Mouse (Mus musculus): ENCODE results near the gene Gm49339. TPM values are rescaled to one million over a fixed set of nuclear protein-coding genes. Genes with fewer than 3 reads are reported as not detected.
"Not testable (repeated sequence)": the region's sequence is repeated elsewhere in the genome, so short reads cannot be mapped to it uniquely, and the experiment has no call there.

The Gm49339 gene
- polyA plus RNA-seq (2012; fragmentation: generic; extraction: Trizol): not detected

- not testable (repeated sequence) for H3K4me3 ChIP-seq; H3K27me3 ChIP-seq (ENCODE audit: control insufficient read depth, insufficient read depth, insufficient read length); H3K36me3 ChIP-seq (ENCODE audit: control insufficient read depth, insufficient read depth); H3K79me2 ChIP-seq (ENCODE audit: control insufficient read depth, insufficient read depth); H3ac ChIP-seq (ENCODE audit: control insufficient read depth, insufficient read length); H3K4me2 ChIP-seq (ENCODE audit: low read depth)
Observed at GRCm38 (mm10) chr10:51480397-51480796, at the start of gene Gm49339, which contains the start of gene Lilr4b. Gm49339 (plus strand) TSS chr10:51480612. Lilr4b (plus strand) TSS chr10:51480632.

GRCm38 (mm10) chr10:51432940-51433339, 47.5 kb upstream of the Gm49339 start:
- Histone ChIP-seq H3ac (ENCODE audit: control insufficient read depth, insufficient read length) (no peak overlapping the region), H3K79me2 (ENCODE audit: control insufficient read depth, insufficient read depth) (no peaks in the 10 kb centered on the region), H3K4me3 (no peak overlapping the region), H3K36me3 (ENCODE audit: control insufficient read depth, insufficient read depth) (no peaks in the 10 kb centered on the region), H3K4me2 (ENCODE audit: low read depth) (no peak overlapping the region), H3K27me3 (ENCODE audit: control insufficient read depth, insufficient read depth, insufficient read length) (no peaks in the 10 kb centered on the region)
- no peak for TF ChIP-seq TCF12 (IDR thresholded peaks at IDR 0.05; ENCODE audit: insufficient read depth, poor library complexity, severe bottlenecking)
- no peak for TF ChIP-seq E2F4 (IDR thresholded peaks at IDR 0.05; ENCODE audit: insufficient read depth)
- TF ChIP-seq MYOD1 (IDR thresholded peaks at IDR 0.05; ENCODE audit: control insufficient read depth in 1 of 3, insufficient read length in 2 of 3, low read depth in 2 of 3): no peak
- TF ChIP-seq CEBPB (IDR thresholded peaks at IDR 0.05; ENCODE audit: insufficient read depth, poor library complexity, severe bottlenecking): no peak
- TF ChIP-seq USF1 (IDR thresholded peaks at IDR 0.05; ENCODE audit: low read depth): no peak

GRCm38 (mm10) chr10:51435684-51436083, 44.7 kb upstream of the Gm49339 start:
- no peaks in the 10 kb centered on the region for H3K36me3 ChIP-seq (ENCODE audit: control insufficient read depth, insufficient read depth)
- no peak overlapping the region for H3K4me2 ChIP-seq (ENCODE audit: low read depth)
- no peak overlapping the region for H3K4me3 ChIP-seq
- no peak overlapping the region for H3ac ChIP-seq (ENCODE audit: control insufficient read depth, insufficient read length)
- H3K79me2 ChIP-seq (ENCODE audit: control insufficient read depth, insufficient read depth): no peaks in the 10 kb centered on the region
- H3K27me3 ChIP-seq (ENCODE audit: control insufficient read depth, insufficient read depth, insufficient read length): no peaks in the 10 kb centered on the region
- TF ChIP-seq MAX (IDR thresholded peaks at IDR 0.05; ENCODE audit: low read depth): no peak
- no peak for TF ChIP-seq REST (IDR thresholded peaks at IDR 0.05; ENCODE audit: insufficient read depth, insufficient read length)
- TF ChIP-seq CEBPB (IDR thresholded peaks at IDR 0.05; ENCODE audit: insufficient read depth, poor library complexity, severe bottlenecking): no peak
- no peak for TF ChIP-seq TCF12 (IDR thresholded peaks at IDR 0.05; ENCODE audit: insufficient read depth, poor library complexity, severe bottlenecking)
- no peak for TF ChIP-seq SRF (IDR thresholded peaks at IDR 0.05; ENCODE audit: control insufficient read depth, insufficient read length, low read depth)
- no peak for TF ChIP-seq MYOG (IDR thresholded peaks at IDR 0.05; ENCODE audit: control insufficient read depth in 1 of 3, insufficient read depth in 1 of 3, insufficient read length in 2 of 3, low read depth in 2 of 3)
- TF ChIP-seq POLR2A (IDR thresholded peaks at IDR 0.05; ENCODE audit: insufficient read length, low read depth): no peak
- TF ChIP-seq E2F4 (IDR thresholded peaks at IDR 0.05; ENCODE audit: insufficient read depth): no peak
- TF ChIP-seq USF1 (IDR thresholded peaks at IDR 0.05; ENCODE audit: low read depth): no peak
- no peak for TF ChIP-seq POLR2AphosphoS2 (IDR thresholded peaks at IDR 0.05; ENCODE audit: insufficient read length, low read depth)
- TF ChIP-seq MYOD1 (IDR thresholded peaks at IDR 0.05; ENCODE audit: control insufficient read depth in 1 of 3, insufficient read length in 2 of 3, low read depth in 2 of 3): no peak
- TF ChIP-seq TCF3 (IDR thresholded peaks at IDR 0.05; ENCODE audit: insufficient read length, low read depth): no peak

GRCm38 (mm10) chr10:51451610-51452009, 28.8 kb upstream of the Gm49339 start:
- H3K36me3 ChIP-seq (ENCODE audit: control insufficient read depth, insufficient read depth): no peaks in the 10 kb centered on the region
- no peak overlapping the region for H3K4me2 ChIP-seq (ENCODE audit: low read depth)
- H3K27me3 ChIP-seq (ENCODE audit: control insufficient read depth, insufficient read depth, insufficient read length): no peaks in the 10 kb centered on the region
- H3K79me2 ChIP-seq (ENCODE audit: control insufficient read depth, insufficient read depth): no peaks in the 10 kb centered on the region
- H3ac ChIP-seq (ENCODE audit: control insufficient read depth, insufficient read length): no peak overlapping the region
- H3K4me3 ChIP-seq: no peak overlapping the region
- TF ChIP-seq TCF12 (IDR thresholded peaks at IDR 0.05; ENCODE audit: insufficient read depth, poor library complexity, severe bottlenecking) (no peak), TCF3 (IDR thresholded peaks at IDR 0.05; ENCODE audit: insufficient read length, low read depth) (no peak)

- Histone ChIP-seq H3K4me2 (ENCODE audit: low read depth) (no peak overlapping the region), H3K36me3 (ENCODE audit: control insufficient read depth, insufficient read depth) (no peaks in the 10 kb centered on the region), H3ac (ENCODE audit: control insufficient read depth, insufficient read length) (no peak overlapping the region), H3K27me3 (ENCODE audit: control insufficient read depth, insufficient read depth, insufficient read length) (no peaks in the 10 kb centered on the region), H3K4me3 (no peak overlapping the region), H3K79me2 (ENCODE audit: control insufficient read depth, insufficient read depth) (no peaks in the 10 kb centered on the region)
- TF ChIP-seq TCF12 (IDR thresholded peaks at IDR 0.05; ENCODE audit: insufficient read depth, poor library complexity, severe bottlenecking): no peak
- no peak for TF ChIP-seq MYOG (IDR thresholded peaks at IDR 0.05; ENCODE audit: control insufficient read depth in 1 of 3, insufficient read depth in 1 of 3, insufficient read length in 2 of 3, low read depth in 2 of 3)
- TF ChIP-seq CEBPB (IDR thresholded peaks at IDR 0.05; ENCODE audit: insufficient read depth, poor library complexity, severe bottlenecking): no peak
- no peak for TF ChIP-seq MAX (IDR thresholded peaks at IDR 0.05; ENCODE audit: low read depth)
- TF ChIP-seq E2F4 (IDR thresholded peaks at IDR 0.05; ENCODE audit: insufficient read depth): no peak
- TF ChIP-seq MYOD1 (IDR thresholded peaks at IDR 0.05; ENCODE audit: control insufficient read depth in 1 of 3, insufficient read length in 2 of 3, low read depth in 2 of 3): no peak
- TF ChIP-seq POLR2A (IDR thresholded peaks at IDR 0.05; ENCODE audit: insufficient read length, low read depth): no peak
- no peak for TF ChIP-seq REST (IDR thresholded peaks at IDR 0.05; ENCODE audit: insufficient read depth, insufficient read length)
- TF ChIP-seq TCF3 (IDR thresholded peaks at IDR 0.05; ENCODE audit: insufficient read length, low read depth): no peak
- no peak for TF ChIP-seq USF1 (IDR thresholded peaks at IDR 0.05; ENCODE audit: low read depth)
- no peak for TF ChIP-seq POLR2AphosphoS2 (IDR thresholded peaks at IDR 0.05; ENCODE audit: insufficient read length, low read depth)
- no peak for TF ChIP-seq SRF (IDR thresholded peaks at IDR 0.05; ENCODE audit: control insufficient read depth, insufficient read length, low read depth)
Observed at GRCm38 (mm10) chr10:51453616-51454298, 26.7 kb upstream of the Gm49339 start.

All from myocyte (in vitro differentiated cells).